Mouse (Mus musculus) gastrocnemius, postnatal 25 days (tissue): ENCODE data around the gene Taok1. TPM values are rescaled to one million over a fixed set of nuclear protein-coding genes. Genes with fewer than 3 reads are reported as not detected.
"Not testable (repeated sequence)": the region's sequence is repeated elsewhere in the genome, so short reads cannot be mapped to it uniquely, and the experiment has no call there.

Experiments used
- DNase-seq: peaks from one replicate; pipeline ENCODE4 v3.0.0; 2022
- long read RNA-seq, 2 experiments: library from polyadenylated mRNA; stranded (forward); transcript quantifications; one replicate each; pipeline ENCODE4 v2.0.0; 2021
- total RNA-seq, 2 experiments: library from RNA; stranded (reverse); gene quantifications; 1 replicate in 1 of 2; 2 replicates in 1 of 2; pipeline ENCODE4 v1.2.3; 2021

Taok1 gene
- 10 to 100 TPM; 35.5 to 36.1 TPM for total RNA-seq
- long read RNA-seq, experiment 1, partial matches to known transcripts: 0 of 3 reads
- long read RNA-seq, experiment 1, other reads (novel, unspliced or antisense): 3 of 3 reads
- long read RNA-seq, experiment 2, full-length matches to known transcripts: 1 of 7 reads
- long read RNA-seq, experiment 2, partial matches to known transcripts: 1 of 7 reads
- long read RNA-seq, experiment 2, other reads (novel, unspliced or antisense): 5 of 7 reads

- DNase-seq: peak; percentile 94
Observed at GRCm38 (mm10) chr11:77607538-77608455, at the start of gene Taok1. Gene Taok1, minus strand, starts transcription at chr11:77607815.

GRCm38 (mm10) chr11:77653406-77654190 lies 46.0 kb upstream of the Taok1 start:
- not testable (repeated sequence) for DNase-seq

GRCm38 (mm10) chr11:77652484-77652883 lies 44.9 kb upstream of the Taok1 start:
- no peak for DNase-seq

- DNase-seq: no peak
Observed at GRCm38 (mm10) chr11:77648878-77649277, 41.3 kb upstream of the Taok1 start.

GRCm38 (mm10) chr11:77645481-77645880 lies 37.9 kb upstream of the Taok1 start:
- DNase-seq: peak; percentile 38

GRCm38 (mm10) chr11:77641390-77641789 lies 33.8 kb upstream of the Taok1 start:
- no peak for DNase-seq

GRCm38 (mm10) chr11:77630257-77630670 lies 22.6 kb upstream of the Taok1 start:
- peak; percentile 55 for DNase-seq

- no peak for DNase-seq
Observed at GRCm38 (mm10) chr11:77629476-77629875, 21.9 kb upstream of the Taok1 start.

GRCm38 (mm10) chr11:77626596-77627535 lies 19.3 kb upstream of the Taok1 start:
- DNase-seq: no peak

- no peak for DNase-seq
Observed at GRCm38 (mm10) chr11:77625061-77625855, 17.6 kb upstream of the Taok1 start.

- DNase-seq: no peak
Observed at GRCm38 (mm10) chr11:77624441-77625060, 16.9 kb upstream of the Taok1 start.

GRCm38 (mm10) chr11:77624002-77624401 lies 16.4 kb upstream of the Taok1 start:
- no peak for DNase-seq

GRCm38 (mm10) chr11:77621902-77622535 lies 14.4 kb upstream of the Taok1 start:
- DNase-seq: no peak

- DNase-seq: no peak
Observed at GRCm38 (mm10) chr11:77615084-77615624, 7.5 kb upstream of the Taok1 start.

GRCm38 (mm10) chr11:77606835-77607537 lies 629 bp downstream of the Taok1 start:
- peak; percentile 40 for DNase-seq

- no peak for DNase-seq
Observed at GRCm38 (mm10) chr11:77606469-77606834, 1.2 kb downstream of the Taok1 start.

- DNase-seq: no peak
Observed at GRCm38 (mm10) chr11:77597266-77597665, 10.3 kb downstream of the Taok1 start.

GRCm38 (mm10) chr11:77591388-77591787 lies 16.2 kb downstream of the Taok1 start:
- no peak for DNase-seq

GRCm38 (mm10) chr11:77590801-77591200 lies 16.8 kb downstream of the Taok1 start:
- no peak for DNase-seq
